Mouse (Mus musculus) liver, embryonic 12.5 days (tissue): ENCODE data around the gene Slc47a1. TPM values are rescaled to one million over a fixed set of nuclear protein-coding genes. Genes with fewer than 3 reads are reported as not detected.

Experiments
- ATAC-seq: fragments of 200-750 bp; cut with Nextera tagmentation; 2 replicates; pipeline ENCODE4 v1.8.0; 2017; ENCODE audit warnings: moderate number of reproducible peaks, mild to moderate bottlenecking, moderate library complexity
- H3K27ac ChIP-seq: fragments of 300-500 bp; sonication (generic); 2 replicates; pipeline ENCODE4 v1.5.1; 2016; ENCODE audit warnings: mild to moderate bottlenecking
- H3K27me3 ChIP-seq: fragments of 300-500 bp; sonication (generic); replicated peaks from 2 replicates; pipeline ENCODE4 v1.6.1; 2016; ENCODE audit warnings: mild to moderate bottlenecking, moderate library complexity
- H3K36me3 ChIP-seq: fragments of 300-500 bp; sonication (generic); 2 replicates; pipeline ENCODE4 v1.6.1; 2016; ENCODE audit warnings: mild to moderate bottlenecking, moderate library complexity
- H3K4me1 ChIP-seq: fragments of 300-500 bp; sonication (generic); 2 replicates; pipeline ENCODE4 v1.6.1; 2016
- H3K4me2 ChIP-seq: fragments of 300-500 bp; sonication (generic); 2 replicates; pipeline ENCODE4 v1.6.1; 2016; ENCODE audit warnings: mild to moderate bottlenecking, moderate library complexity
- H3K4me3 ChIP-seq: fragments of 300-500 bp; sonication (generic); 2 replicates; pipeline ENCODE4 v1.5.1; 2016; ENCODE audit warnings: mild to moderate bottlenecking, moderate library complexity
- H3K9ac ChIP-seq: fragments of 300-500 bp; sonication (generic); 2 replicates; pipeline ENCODE4 v1.6.1; 2016; ENCODE audit warnings: mild to moderate bottlenecking, moderate library complexity
- H3K9me3 ChIP-seq: fragments of 300-500 bp; sonication (generic); replicated peaks from 2 replicates; pipeline ENCODE4 v1.6.1; 2016; ENCODE audit warnings: mild to moderate bottlenecking, moderate library complexity
- WGBS: fragments of 180-500 bp; shearing (Covaris S2); methylation state at CpG from one replicate; pipeline ENCODE4 v1.1.7; 2016; ENCODE audit not compliant: insufficient replicate concordance; 5-methylcytosine and 5-hydroxymethylcytosine counted together
- polyA plus RNA-seq: library from polyadenylated mRNA; unstranded; fragments of >200 nt; fragmentation: Nextera tagmentation; extraction: Ambion mirVana; gene quantifications from 2 replicates; pipeline ENCODE4 v1.2.1, GENCODE M21; 2016

The Slc47a1 gene
- polyA plus RNA-seq, 1 experiment from 2014 or later = 2.5 TPM

DNA sequence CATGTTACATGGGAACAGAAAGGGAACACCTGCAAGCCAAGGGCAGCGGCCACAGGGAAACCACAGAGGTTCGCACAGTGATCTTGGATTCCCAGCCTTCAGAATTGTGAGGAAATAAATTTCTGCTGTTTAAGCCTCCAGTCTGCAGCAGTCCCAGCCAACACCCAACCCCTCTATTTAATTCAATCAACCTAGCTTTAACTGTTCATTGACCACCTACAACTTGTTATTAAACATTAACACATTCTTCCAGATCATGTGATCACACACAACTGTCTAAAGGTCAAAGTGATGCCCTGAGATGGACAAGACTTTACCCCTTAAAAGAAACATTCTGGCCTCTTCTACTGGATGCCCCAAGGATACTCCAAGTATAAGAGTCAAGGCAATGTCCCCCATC lies 9.5 kb downstream of the Slc47a1 start:
- Histone ChIP-seq H3K36me3 (no peaks in the 10 kb centered on the region), H3K4me3 (no peak overlapping the region), H3K4me2 (no peak overlapping the region), H3K4me1 (0 out of 2 replicates have a peak, but pooled peaks cover 5% of the 10 kb centered on the region), H3K9me3 (no peaks in the 10 kb centered on the region), H3K9ac (no peak overlapping the region), H3K27me3 (peaks cover 40% of the 10 kb centered on the region), H3K27ac (no peak overlapping the region)
- WGBS = 84% methylated on average over 2 of the region's 2 CpGs
- ATAC-seq = no peak

DNA sequence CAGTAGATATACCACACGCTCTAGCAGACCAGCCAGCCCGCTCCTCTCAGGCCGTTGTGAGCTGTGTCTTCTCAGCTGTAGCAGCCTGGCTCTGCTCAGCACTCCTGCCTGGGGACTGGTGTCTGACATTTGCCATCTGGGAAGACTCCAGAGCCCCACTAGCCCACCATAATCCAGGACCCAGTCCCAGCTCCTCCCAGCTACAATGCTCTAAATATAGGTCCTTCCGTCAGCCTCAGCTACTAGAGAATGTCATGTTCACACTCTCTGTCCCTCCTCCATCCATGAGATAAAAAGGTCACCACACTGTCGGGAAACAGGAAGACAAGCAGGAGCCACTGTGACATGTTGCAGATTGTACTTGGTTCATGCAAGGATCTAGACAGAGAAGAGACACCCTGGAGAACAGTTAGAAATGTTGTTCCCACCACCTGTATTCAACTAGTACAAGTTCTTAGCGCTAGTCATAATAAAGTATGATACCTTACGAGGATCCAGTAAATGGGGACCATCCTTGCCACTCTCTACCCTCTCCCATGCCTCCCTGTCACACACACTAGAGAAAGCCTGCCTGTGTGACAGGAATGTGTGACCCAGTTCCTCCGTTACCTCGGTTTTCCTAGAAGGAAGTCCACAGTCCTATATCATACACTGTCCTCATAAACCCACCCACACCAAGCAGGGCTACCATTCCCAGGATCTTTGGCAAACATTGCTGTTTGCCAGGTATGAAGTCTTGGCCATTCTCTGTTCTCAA lies 11.4 kb downstream of the Slc47a1 start:
- Histone ChIP-seq H3K27me3 (peaks cover 23% of the 10 kb centered on the region), H3K27ac (peak overlapping the region; percentile 17; the same call in 1 of the 2 replicates), H3K36me3 (no peaks in the 10 kb centered on the region), H3K9me3 (no peaks in the 10 kb centered on the region), H3K4me3 (no peak overlapping the region), H3K4me1 (0 out of 2 replicates have a peak, but pooled peaks cover 5% of the 10 kb centered on the region), H3K4me2 (no peak overlapping the region), H3K9ac (no peak overlapping the region)
- no peak for ATAC-seq
- 56% methylated on average over 9 of the region's 9 CpGs for WGBS

DNA sequence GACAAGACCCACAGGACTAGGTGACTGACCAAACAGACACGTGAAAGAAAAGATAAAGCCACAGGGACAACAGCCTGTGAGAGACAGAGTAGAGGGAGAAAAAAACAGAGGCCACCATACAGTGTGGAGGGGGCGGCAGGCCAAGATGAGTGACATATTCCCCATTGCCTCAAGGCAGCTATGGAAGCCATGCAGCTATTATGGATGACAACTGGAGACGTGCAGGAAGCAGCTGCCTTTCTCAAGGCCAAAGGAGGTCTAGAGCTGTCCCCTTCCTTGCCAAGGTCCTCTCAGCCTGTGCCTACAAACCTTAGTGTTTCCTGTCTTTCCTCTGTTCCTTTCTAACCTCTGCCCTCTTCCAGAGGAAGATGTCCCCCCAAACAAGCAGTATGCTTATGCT lies 12.2 kb downstream of the Slc47a1 start:
- H3K4me3 ChIP-seq = no peak overlapping the region
- 53% methylated on average over 3 of the region's 3 CpGs for WGBS

DNA sequence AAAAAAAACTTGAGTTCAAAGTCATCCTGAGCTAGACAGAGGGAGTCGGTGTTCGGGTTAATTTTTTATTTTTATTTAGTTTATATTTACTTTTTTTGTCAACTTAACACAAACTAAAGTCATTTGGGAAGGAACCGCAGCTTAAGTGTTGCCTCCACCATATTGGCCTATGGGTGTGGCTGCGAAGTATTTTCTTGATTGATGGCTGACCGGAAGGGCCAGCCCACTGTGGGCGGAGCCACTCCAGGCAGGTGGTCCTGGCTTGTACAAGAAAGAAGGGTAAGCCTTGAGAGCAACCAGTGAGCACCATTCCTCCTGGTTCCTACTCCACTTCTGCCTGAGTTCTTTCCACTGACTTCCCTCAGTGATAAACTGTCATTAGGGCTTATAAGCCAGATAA lies 14.0 kb downstream of the Slc47a1 start:
- WGBS = 75% methylated on average over 6 of the region's 6 CpGs
- ATAC-seq = no peak
- no peak overlapping the region for H3K4me3 ChIP-seq
- H3K4me1 ChIP-seq = 0 out of 2 replicates have a peak, but pooled peaks cover 5% of the 10 kb centered on the region
- peaks cover 25% of the 10 kb centered on the region for H3K27me3 ChIP-seq
- no peak overlapping the region for H3K27ac ChIP-seq
- no peak overlapping the region for H3K4me2 ChIP-seq
- no peak overlapping the region for H3K9ac ChIP-seq
- no peaks in the 10 kb centered on the region for H3K9me3 ChIP-seq
- H3K36me3 ChIP-seq = no peaks in the 10 kb centered on the region

More for the DNA sequence above, 12.2 kb downstream of the Slc47a1 start:
- H3K27me3 ChIP-seq = peaks cover 23% of the 10 kb centered on the region
- H3K27ac ChIP-seq = 0 out of 2 replicates have a peak overlapping the region, but pooled peaks have one; percentile 17
- H3K4me1 ChIP-seq = 0 out of 2 replicates have a peak, but pooled peaks cover 5% of the 10 kb centered on the region
- no peak overlapping the region for H3K9ac ChIP-seq
- no peaks in the 10 kb centered on the region for H3K36me3 ChIP-seq
- no peak for ATAC-seq
- no peaks in the 10 kb centered on the region for H3K9me3 ChIP-seq
- H3K4me2 ChIP-seq = no peak overlapping the region

DNA sequence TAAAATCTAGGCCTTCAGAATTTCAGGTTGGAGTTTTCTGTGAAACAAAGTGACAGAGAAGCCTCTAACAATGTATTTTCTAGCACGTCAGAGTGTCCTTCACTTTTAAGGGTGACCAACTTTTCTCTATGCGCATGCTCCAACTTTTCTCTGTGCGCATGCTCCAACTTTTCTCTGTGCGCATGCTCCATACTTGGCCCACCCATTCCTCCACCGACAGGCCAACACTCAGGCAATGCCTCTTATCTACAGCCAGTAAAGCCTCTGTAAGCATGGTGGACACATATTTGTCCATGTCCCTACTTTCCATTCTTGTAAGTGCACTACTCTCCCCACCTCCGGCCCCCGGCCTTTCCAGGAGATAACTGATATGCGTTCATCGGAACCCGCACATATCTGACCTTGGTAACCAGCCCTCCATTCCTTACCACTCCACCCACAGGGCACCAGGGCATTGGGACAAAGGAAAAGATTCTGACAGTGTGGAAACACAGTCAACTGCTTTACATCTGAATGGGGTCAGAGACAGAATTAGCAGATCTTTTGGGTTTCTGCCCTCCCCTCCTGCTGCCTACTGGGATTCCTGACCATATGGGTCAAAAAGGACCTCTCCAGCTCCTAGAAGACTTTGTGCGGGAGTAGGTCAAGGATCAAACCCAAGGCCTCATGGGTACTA lies 16.5 kb downstream of the Slc47a1 start:
- Histone ChIP-seq H3K4me3 (no peak overlapping the region), H3K27ac (no peak overlapping the region), H3K27me3 (peaks cover 18% of the 10 kb centered on the region), H3K4me1 (0 out of 2 replicates have a peak, but pooled peaks cover 5% of the 10 kb centered on the region), H3K4me2 (no peak overlapping the region), H3K36me3 (no peaks in the 10 kb centered on the region), H3K9me3 (no peaks in the 10 kb centered on the region), H3K9ac (no peak overlapping the region)
- 78% methylated on average over 11 of the region's 11 CpGs for WGBS
- ATAC-seq = no peak

DNA sequence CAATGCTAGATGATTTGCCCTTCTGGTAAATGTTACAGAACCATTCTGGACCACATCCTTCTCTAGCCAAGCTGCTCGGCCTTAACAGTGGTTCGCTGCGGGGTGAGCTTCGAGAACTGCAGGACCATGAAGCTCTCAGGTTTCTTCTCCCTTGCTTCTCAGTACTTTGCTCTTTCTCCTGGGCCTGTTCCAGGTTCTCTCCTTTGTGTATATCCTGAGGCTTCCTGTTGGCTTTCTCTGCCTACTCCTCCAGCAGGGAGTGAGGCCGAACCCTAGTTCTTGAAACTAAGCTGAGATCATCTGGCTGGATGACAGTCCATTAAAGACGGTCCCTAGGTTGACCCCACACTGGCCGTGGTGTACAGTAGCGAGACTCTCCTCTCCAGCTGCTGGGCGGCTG lies 21.5 kb downstream of the Slc47a1 start:
- no peaks in the 10 kb centered on the region for H3K4me1 ChIP-seq
- no peak overlapping the region for H3K4me3 ChIP-seq
- H3K27me3 ChIP-seq = peaks cover 10% of the 10 kb centered on the region; the same call in 1 of the 2 replicates
- H3K4me2 ChIP-seq = no peak overlapping the region
- 71% methylated on average over 9 of the region's 9 CpGs for WGBS
- H3K9ac ChIP-seq = no peak overlapping the region
- H3K27ac ChIP-seq = no peak overlapping the region
- ATAC-seq = no peak
- no peaks in the 10 kb centered on the region for H3K36me3 ChIP-seq
- H3K9me3 ChIP-seq = no peaks in the 10 kb centered on the region

DNA sequence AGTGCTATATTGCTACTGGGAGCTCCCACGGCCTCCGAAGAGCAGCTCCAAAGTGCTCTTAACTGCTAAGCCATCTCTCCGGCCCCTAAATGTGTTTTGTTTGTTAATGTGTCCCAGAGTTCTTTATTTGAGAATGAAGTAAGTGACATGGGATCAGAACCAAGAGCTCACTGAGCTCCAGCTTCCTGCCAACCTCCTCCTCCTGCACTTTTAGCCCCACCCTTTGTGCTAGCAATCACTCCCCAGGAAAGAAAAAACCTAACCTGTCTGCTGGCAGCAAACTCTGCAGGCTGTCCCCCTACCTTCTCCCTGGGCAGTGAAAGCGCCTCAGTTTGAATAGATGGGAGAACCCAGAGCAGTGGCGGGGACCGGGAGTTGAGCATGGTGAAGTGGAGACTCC lies 22.0 kb downstream of the Slc47a1 start:
- Histone ChIP-seq H3K4me3 (no peak overlapping the region), H3K27me3 (peaks cover 10% of the 10 kb centered on the region; the same call in 1 of the 2 replicates), H3K36me3 (no peaks in the 10 kb centered on the region), H3K9ac (no peak overlapping the region), H3K4me2 (no peak overlapping the region), H3K27ac (no peak overlapping the region), H3K4me1 (no peaks in the 10 kb centered on the region), H3K9me3 (no peaks in the 10 kb centered on the region)
- 56% methylated on average over 6 of the region's 6 CpGs for WGBS
- ATAC-seq = no peak

DNA sequence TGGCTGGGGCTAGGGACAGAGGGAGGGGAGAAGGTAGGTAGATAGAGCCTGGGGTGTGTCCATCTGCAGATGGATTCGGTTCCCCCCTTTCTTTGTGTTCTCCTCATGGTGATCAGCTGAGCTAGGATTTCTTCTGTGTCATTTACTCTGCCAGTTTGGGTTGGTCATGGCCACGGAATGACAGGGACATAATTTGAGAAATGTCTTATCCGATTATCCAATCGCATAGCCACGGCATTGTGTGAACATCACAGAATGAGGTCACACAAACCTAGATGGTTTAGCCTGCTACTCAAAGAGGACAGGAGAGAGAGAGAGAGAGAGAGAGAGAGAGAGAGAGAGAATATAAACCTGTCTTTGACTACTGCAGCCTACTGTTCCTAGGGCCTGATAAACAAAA lies 22.8 kb downstream of the Slc47a1 start:
- no peak overlapping the region for H3K27ac ChIP-seq
- no peak overlapping the region for H3K9ac ChIP-seq
- H3K4me1 ChIP-seq = no peaks in the 10 kb centered on the region
- ATAC-seq = no peak
- H3K4me2 ChIP-seq = no peak overlapping the region
- H3K36me3 ChIP-seq = no peaks in the 10 kb centered on the region
- whole genome bisulfite sequencing = 70% methylated on average over 5 of the region's 5 CpGs
- H3K27me3 ChIP-seq = peaks cover 10% of the 10 kb centered on the region; the same call in 1 of the 2 replicates
- no peaks in the 10 kb centered on the region for H3K9me3 ChIP-seq
- H3K4me3 ChIP-seq = no peak overlapping the region

DNA sequence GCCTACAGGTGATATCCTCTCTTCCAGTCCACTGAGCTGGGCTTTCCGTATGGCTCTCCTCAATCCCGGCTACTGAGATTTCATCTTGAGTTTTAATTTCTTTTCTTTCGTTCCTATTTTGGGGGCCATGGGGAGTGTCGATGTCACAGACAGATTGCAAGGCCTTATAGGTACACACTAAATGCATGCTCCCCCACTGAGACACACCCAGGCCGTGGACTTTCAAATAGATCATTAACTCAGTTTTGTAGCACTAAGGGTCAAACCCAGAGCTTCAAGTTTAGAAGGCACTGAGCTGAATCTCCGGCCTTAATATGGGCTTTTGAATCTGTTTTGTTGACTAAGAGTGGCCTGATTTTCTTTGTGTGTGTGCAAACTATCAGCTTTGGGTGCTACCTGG lies 23.8 kb downstream of the Slc47a1 start:
- H3K4me1 ChIP-seq = no peaks in the 10 kb centered on the region
- no peak overlapping the region for H3K4me3 ChIP-seq
- peaks cover 10% of the 10 kb centered on the region; the same call in 1 of the 2 replicates for H3K27me3 ChIP-seq
- H3K9me3 ChIP-seq = no peaks in the 10 kb centered on the region
- ATAC-seq = no peak
- no peak overlapping the region for H3K4me2 ChIP-seq
- no peak overlapping the region for H3K9ac ChIP-seq
- 60% methylated on average over 6 of the region's 6 CpGs for WGBS
- no peak overlapping the region for H3K27ac ChIP-seq
- no peaks in the 10 kb centered on the region for H3K36me3 ChIP-seq

DNA sequence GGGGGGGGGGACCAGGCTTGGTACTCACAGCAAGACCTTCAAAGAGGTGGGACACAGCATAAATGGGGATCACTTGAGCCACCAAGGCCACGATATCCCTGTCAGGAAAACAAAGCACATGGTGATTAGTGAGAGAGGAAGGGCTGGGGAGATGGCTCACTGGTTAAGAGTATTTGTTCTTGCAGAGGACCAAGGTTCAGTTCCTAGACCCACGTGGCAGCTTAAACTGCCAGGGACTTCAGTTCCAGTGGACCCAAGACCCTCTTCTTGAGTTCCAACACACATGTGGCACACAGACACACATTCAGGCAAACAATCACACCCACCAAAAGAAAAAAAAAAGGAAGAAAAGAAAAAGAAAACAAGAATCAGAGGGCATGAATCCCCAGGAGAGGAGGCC lies 25.1 kb downstream of the Slc47a1 start:
- ATAC-seq = no peak
- Histone ChIP-seq H3K27ac (no peak overlapping the region), H3K4me1 (no peaks in the 10 kb centered on the region), H3K27me3 (peaks cover 15% of the 10 kb centered on the region), H3K36me3 (no peaks in the 10 kb centered on the region), H3K4me2 (no peak overlapping the region), H3K9me3 (no peaks in the 10 kb centered on the region), H3K9ac (no peak overlapping the region), H3K4me3 (no peak overlapping the region)
- 51% methylated on average over 2 of the region's 2 CpGs for WGBS

DNA sequence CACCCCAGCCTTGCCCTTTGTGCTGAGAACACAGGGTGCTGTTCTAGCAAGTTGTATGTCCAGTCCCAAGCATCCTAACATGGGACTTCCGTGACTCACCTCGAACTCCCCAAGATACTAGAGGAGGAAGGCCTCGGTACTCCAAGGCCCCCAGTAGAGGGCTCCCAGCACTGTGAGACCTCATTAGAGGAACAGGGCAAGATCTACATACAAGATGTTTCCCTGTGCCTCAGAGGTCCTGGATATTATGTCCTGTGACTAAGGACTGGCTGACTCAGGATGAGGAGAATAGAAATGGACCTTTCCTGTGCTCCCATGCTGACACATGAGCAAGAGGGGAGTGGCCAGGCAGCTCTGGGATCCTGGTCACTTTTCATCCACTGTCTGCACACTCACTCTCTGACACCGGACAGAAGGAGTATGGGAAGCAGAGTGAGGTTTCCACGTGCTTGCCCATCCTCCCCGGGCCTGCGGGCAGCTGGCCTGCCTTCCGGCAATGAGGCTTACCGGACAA lies 25.9 kb downstream of the Slc47a1 start:
- 51% methylated on average over 9 of the region's 9 CpGs for WGBS
- no peak overlapping the region for H3K9ac ChIP-seq
- no peaks in the 10 kb centered on the region for H3K36me3 ChIP-seq
- no peak overlapping the region for H3K4me2 ChIP-seq
- H3K27ac ChIP-seq = no peak overlapping the region
- ATAC-seq = no peak
- no peaks in the 10 kb centered on the region for H3K9me3 ChIP-seq
- H3K27me3 ChIP-seq = peaks cover 22% of the 10 kb centered on the region
- no peak overlapping the region for H3K4me3 ChIP-seq
- no peaks in the 10 kb centered on the region for H3K4me1 ChIP-seq

DNA sequence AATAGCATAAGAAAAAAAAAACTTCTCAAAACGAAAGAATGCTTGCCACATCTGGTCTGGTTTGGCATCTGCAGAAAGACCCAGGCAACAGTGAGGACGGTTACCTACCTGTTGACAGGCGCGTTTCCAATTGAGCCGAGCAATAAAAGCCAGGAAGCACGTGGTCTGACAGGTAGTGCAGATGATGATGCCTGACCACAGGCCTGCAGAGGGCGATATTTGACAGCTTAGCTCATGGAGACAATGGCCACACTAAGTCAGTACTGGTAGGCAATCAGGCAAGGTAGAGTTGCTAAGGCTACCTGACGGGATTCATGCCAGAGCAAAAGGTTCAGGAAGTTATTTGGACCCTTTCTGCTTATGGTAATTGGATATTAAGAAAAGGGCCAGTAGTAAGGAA lies 28.8 kb downstream of the Slc47a1 start:
- no peak overlapping the region for H3K4me3 ChIP-seq
- H3K27ac ChIP-seq = no peak overlapping the region
- no peak overlapping the region for H3K4me2 ChIP-seq
- H3K9me3 ChIP-seq = no peaks in the 10 kb centered on the region
- no peaks in the 10 kb centered on the region for H3K4me1 ChIP-seq
- 2% methylated on average over 8 of the region's 8 CpGs for WGBS
- no peaks in the 10 kb centered on the region for H3K36me3 ChIP-seq
- ATAC-seq = no peak
- no peak overlapping the region for H3K9ac ChIP-seq
- peaks cover 41% of the 10 kb centered on the region for H3K27me3 ChIP-seq
